Mouse (Mus musculus): ENCODE data around the gene Serinc3. TPM values are rescaled to one million over a fixed set of nuclear protein-coding genes. Genes with fewer than 3 reads are reported as not detected.

The Serinc3 gene
- 47.5 and 90.8 TPM in 2 replicates for polyA plus RNA-seq (2012; rRNA removed)

GRCm38 (mm10) chr2:163644575-163645385, at the start of gene Serinc3:
Gene Serinc3 (minus strand): TSS chr2:163645131.

GRCm38 (mm10) chr2:163657975-163658886, 13.3 kb upstream of the Serinc3 start, which contains the start of gene Pkig:
Gene Pkig (plus strand): TSS chr2:163658386.

GRCm38 (mm10) chr2:163602101-163602971, 42.6 kb downstream of the Serinc3 start, which contains the start of gene Ttpal:
Gene Ttpal (plus strand): TSS chr2:163602314.

Other genes starting within 250 kb of the Serinc3 start
- gene Jph2, start 247.1 kb downstream of the Serinc3 start, polyA plus RNA-seq (2012; rRNA removed), result 1.7 and 3.6 TPM in 2 replicates
- gene Oser1, start 220.4 kb downstream of the Serinc3 start, polyA plus RNA-seq (2012; rRNA removed), result 19.1 and 40.1 TPM in 2 replicates
- gene Gdap1l1, start 206.7 kb downstream of the Serinc3 start, polyA plus RNA-seq (2012; rRNA removed), result 31.5 and 66.1 TPM in 2 replicates
- 5.9 and 6.2 TPM in 2 replicates for gene Fitm2, start 172.5 kb downstream of the Serinc3 start, polyA plus RNA-seq (2012; rRNA removed)
- gene R3hdml, start 152.8 kb downstream of the Serinc3 start, polyA plus RNA-seq (2012; rRNA removed), result 0.09 TPM in 1 of 2 replicates, not detected in the other
- 1.2 and 1.7 TPM in 2 replicates for gene Hnf4a, start 138.3 kb downstream of the Serinc3 start, polyA plus RNA-seq (2012; rRNA removed)
- gene Ttpal, start 42.8 kb downstream of the Serinc3 start, polyA plus RNA-seq (2012; rRNA removed), result 21.3 and 24.9 TPM in 2 replicates
- 76.3 and 88.1 TPM in 2 replicates for gene Pkig, start 13.3 kb upstream of the Serinc3 start, polyA plus RNA-seq (2012; rRNA removed)
- 4.8 and 6.0 TPM in 2 replicates for gene Ada, start 105.1 kb upstream of the Serinc3 start, polyA plus RNA-seq (2012; rRNA removed)
- gene Ccn5, start 175.7 kb upstream of the Serinc3 start, polyA plus RNA-seq (2012; rRNA removed), result 0.05 and 0.20 TPM in 2 replicates
- 0.02 TPM in 1 of 2 replicates, not detected in the other for gene Kcnk15, start 208.5 kb upstream of the Serinc3 start, polyA plus RNA-seq (2012; rRNA removed)

Measured in central nervous system, embryonic 11.5 days (tissue).